Mouse (Mus musculus) heart, postnatal 0 days (tissue): ENCODE results near the gene Mdfi.

Experiments
- CTCF ChIP-seq: IDR thresholded peaks from 2 replicates; pipeline ENCODE4 v1.5.1; 2016; ENCODE audit warnings: antibody characterized with exemption, control low read depth, low read depth
- EP300 ChIP-seq: IDR thresholded peaks from 2 replicates; pipeline ENCODE4 v1.6.1; 2016; ENCODE audit warnings: antibody characterized with exemption, low read depth

- no peak for TF ChIP-seq EP300
- TF ChIP-seq CTCF, result no peak
Measured at GRCm38 (mm10) chr17:47877715-47878377, 43.4 kb upstream of the Mdfi start.
